Mouse (Mus musculus): ENCODE results near the gene Scn3b.

Gene Scn3b

DNA sequence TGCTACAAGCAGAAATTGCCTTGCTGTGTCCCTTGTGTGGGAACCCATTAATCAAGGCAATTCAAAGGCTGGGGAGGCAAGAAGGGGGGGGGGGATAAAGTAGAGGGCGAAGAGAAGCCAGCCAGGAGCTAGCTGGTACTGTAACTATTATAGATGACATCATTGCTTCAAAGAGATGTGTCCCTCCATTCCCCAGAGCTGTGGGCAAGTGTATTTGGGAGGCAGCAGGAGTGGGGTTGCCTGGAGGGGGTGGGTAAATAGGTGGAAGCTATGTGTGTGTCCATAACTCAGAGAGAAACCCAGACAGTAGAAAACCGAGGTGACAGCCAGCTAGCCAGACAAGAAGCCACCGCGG lies 292 bp upstream of the Scn3b start:
- DNase-seq (ENCODE audit: low spot score in 2 of 2) = no peak

DNA sequence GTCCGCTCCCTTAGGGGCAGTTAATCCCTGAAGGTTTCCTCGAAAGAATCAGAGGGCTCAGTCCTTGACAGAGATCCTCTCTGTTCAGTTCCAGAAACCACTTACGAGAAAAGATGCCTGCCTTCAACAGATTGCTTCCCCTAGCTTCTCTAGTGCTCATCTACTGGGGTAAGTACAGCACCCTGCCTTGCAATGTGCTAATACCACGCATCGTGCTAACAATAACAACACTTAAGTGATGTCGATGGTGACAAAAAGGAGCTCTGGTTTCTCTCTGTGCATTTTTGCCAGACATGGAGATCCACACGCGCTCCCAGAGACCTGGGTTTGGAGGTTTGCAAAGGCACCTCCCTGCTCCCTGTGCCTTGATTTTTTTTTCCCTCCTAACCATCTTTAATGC lies 863 bp downstream of the Scn3b start:
- no peak for DNase-seq (ENCODE audit: low spot score in 2 of 2)

DNA sequence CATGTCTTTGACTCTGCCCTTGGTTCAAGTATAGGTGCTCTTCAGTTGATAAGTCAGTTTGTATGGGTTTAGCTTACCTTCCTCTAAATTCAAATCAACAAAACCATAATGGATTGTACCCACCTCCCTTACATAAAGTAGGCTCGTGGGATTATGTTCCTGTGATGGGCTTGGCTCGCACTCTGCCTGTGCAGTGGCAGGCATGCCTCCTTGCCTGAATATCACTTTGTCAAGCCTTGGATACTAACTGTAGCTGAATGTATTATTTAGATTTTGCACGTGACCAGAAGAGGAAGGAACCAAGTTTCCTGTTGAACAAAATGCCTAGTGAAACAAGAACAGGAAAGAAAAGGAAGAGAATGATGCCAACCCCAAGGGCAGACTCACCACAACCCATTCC lies 2.1 kb downstream of the Scn3b start:
- DNase-seq (ENCODE audit: low spot score in 2 of 2) = no peak

DNA sequence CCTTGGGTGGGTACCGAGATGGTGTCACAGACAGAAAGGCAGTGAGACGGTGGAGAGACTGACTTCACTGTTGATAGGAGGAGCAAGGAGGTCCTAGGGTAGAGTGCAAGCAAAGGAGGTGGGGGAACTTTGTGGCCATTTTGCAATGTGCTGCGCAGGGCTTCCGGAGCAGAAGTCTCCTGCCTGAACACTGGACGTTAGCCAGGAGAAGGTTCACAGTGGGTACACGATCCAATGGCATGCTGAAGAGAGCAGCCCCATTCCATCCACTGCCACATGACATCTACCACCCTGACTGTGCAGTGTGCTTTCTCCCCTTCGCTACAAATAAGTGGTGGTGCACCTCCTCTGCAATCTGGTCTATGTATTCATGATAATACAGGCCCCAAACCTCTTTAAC lies 3.8 kb downstream of the Scn3b start:
- no peak for DNase-seq (ENCODE audit: low spot score in 2 of 2)

DNA sequence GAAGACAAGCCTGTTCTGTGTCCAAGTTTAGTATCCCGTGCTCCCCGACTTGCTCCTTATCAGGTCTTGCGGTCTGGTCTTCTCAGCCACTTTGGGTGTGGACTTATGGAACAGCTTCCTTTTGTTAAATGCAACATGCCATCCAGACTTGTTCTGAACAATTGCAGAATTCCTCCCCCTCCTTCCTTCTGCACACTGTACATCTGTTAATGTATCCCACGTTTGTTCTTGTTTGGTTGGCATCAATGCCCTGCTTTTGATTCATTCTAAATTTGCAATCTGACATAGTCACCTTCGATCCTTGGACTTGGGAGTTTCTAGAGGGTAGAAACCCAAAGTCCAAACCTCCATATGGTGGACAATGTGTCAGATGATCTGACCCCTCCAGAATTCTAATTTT lies 6.9 kb downstream of the Scn3b start:
- no peak for DNase-seq (ENCODE audit: low spot score in 2 of 2)

DNA sequence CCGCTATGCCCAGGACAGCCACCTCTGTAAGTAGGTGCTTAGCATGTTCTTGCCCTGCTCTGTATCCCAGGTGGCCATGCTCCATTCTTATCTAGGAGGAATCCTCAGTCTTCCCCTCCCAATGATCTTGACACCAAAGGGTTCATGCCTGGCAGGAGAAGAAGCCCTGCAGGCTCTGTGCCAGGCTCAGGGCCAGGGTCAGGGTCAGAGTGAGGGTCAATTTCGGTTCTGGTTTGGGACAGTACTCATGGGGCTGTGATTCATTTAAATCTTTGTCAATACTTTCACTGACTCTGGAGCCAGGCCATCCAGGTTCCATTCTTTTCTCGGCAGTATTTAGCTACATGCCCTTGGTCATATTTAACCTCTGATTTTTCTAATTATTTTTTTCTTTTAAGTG lies 8.7 kb downstream of the Scn3b start:
- no peak for DNase-seq (ENCODE audit: low spot score in 2 of 2)

DNA sequence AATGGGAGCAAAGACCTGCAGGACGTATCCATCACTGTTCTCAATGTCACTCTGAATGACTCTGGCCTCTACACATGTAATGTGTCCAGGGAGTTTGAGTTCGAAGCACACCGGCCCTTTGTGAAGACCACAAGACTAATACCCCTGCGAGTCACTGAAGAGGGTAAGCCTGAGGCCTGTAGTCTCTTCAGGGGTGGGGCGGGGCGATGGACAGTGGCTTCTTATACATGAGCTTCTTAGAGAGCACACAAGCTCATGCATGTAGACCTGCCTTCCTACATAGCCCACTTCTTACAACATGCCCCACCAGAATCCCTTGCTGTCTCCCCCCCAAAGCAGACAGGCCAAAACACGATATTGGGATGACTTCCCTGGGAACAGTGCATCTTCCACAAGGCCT lies 10.4 kb downstream of the Scn3b start:
- DNase-seq (ENCODE audit: low spot score in 2 of 2) = no peak

DNA sequence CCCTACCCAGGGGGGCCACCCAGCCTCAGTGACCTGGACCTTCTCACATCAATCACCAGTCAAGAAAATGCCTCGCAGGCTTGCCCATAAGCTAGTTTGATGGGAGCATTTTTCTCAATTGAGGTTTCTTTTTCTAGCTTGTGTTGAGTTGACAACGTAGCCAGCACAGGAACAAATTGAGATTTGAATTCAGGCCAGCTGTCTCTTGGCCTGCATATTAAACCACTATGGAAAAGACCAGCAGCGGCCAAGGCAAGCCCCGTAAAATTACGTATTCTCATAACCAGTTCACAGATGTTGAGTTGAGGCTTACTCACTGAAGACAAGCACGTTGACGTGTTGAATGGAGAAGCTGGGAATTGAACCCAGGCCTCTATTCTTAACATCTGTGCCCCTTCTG lies 14.0 kb downstream of the Scn3b start:
- peak in 1 of 2 experiments; percentile 10 for DNase-seq (ENCODE audit: low spot score in 2 of 2)

DNA sequence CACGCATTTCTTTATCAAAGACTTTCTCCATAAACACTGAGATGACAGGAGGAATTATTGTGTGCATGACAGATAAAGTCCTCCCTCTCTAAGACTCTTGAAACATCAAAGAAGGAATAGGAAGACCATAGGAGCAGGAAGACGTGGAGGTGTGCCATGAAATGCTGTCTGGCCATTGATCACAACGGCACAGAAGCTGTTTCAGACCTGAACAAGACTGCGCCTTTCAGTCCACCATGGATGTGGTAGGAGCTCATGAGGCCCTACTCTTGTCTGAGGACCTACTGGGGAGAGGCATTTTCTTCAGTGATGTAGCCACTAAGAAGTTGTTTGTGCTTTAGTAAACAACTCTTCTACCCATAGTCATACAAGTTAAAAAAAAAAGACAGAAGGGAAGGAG lies 23.5 kb downstream of the Scn3b start:
- no peak for DNase-seq (ENCODE audit: low spot score in 2 of 2)

DNA sequence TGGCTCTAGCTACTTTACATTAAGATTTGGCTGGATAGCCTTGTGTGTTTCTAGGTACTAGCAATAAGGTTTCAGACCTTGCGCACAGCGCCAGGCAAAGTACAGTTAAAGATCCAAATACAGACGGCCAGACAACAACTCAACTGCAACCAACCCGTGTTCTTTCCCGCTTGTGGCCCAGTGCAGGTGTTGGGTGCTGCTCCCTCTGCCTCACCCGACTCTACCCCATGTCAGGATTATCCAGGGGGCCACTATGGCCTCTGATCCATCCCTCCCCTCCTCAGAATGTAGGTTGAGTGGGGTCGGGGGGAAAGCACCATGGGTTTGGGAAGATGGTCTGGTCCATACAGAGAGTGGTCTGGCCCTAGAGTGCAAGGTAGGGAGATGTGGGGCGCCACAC lies 24.3 kb downstream of the Scn3b start:
- DNase-seq (ENCODE audit: low spot score in 2 of 2) = no peak

DNA sequence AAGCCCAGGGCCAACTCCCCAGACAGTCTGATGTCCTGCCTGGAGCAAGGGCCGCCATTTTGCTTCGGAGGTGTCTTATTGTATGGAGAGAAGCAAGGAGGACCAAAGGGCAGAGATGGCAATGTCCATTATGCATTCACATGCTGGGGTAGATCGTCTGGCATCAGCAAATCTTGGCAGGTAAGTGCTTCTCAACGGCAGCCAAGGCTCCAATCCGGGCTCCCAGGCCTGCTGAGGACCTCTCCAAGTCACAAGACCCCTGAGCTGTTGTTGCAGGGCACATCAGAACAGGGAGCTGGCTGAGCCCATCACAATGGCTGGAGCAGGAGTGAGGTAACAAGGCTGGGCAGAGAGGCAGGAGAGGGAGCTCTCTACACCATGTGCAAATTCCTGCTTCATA lies 24.7 kb downstream of the Scn3b start:
- no peak for DNase-seq (ENCODE audit: low spot score in 2 of 2)

DNA sequence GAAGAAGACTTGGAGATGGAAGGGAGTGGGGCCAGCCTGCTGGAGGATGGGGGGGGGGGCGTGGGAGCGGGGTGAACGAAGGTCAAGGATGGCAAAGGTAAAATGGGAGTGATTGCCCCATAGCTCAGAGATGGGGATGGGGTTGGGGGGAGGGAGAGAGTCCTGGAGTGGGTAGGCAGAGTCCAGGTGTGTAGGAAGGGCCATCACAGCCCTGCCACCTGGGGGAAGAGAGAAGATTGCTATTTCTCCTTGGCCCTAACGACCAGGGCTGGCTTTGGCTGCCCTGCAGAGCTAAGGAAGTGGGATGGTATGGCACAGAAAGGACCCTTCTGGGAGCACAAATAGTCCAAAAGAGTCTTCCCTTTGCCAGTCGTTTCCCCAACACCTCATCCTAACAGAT lies 25.2 kb downstream of the Scn3b start:
- no peak for DNase-seq (ENCODE audit: low spot score in 2 of 2)

DNA sequence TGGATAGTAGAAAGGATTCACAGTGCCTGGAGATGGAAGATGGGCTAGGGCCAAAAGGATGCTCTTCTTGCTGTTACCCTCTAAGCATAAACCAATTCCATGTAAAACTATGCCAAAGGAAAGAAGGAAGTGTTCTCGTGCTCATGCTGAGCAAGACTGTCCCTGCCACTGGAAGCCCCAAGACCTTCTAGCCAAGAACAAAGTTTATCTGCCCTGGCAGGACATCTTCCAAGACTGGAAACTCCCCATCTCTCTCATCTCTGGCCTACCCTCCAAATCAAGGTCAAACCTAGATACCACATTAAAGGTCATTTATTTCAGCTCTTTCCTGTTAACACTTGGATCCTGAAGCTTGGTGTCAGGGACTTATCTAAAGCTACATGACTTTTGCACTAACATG lies 25.8 kb downstream of the Scn3b start:
- no peak for DNase-seq (ENCODE audit: low spot score in 2 of 2)

DNA sequence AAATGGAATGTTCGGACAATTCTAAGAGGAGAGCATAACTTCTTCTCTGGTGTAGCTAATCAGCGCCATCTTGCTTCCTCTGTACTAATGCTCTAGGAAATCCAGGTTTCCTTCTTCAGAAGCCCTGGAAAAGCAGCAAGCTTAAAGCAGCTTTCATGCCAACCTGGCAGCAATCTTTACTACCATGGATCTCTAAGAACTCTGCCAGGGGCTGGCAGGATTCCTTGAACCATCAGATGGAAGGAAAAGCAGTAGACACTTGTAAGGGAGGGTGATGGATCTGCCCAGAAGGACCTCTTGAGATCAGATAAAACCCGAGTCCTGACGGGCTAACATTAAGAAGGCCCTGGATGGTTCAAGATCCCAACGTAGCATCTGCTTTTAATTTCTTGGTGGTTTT lies 27.2 kb downstream of the Scn3b start:
- no peak for DNase-seq (ENCODE audit: low spot score in 2 of 2)

DNA sequence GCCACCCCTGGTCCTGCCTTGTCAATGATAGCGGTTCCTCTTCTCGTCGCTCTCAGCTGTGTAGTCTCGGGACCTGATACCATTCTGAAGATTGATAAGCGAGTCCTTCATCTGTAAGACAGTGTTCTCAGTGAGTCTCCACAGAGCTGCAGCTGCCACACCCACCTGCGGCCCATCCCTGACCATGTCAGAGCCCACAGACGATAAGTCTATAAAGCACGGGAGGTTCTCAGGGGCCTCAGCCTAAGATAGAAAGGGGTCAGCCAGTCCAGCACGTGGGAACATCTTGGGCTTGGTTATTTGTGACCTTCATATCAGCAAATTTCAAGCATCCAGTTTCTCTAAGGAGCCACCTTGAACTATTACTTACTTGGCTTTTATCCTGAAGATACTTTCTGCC lies 29.0 kb downstream of the Scn3b start:
- DNase-seq (ENCODE audit: low spot score in 2 of 2) = no peak

DNA sequence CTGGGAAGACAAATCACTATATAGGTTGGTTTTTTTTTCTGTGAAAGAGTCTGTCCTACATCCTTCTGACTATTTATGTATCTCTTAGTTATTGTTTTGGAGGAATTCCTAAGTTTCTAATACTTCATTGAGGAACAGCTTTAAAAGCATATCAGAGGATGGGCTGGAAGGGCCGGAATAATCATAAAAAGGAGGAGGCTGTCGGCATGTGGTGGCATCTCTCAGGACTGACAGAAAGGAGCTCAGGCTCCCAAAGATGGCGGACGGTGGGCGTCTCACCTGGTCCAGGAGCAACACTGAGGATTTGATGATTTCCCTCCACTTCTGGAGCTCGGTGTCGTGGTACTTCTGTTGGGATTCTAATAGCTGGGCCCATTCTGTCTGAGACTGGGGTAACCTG lies 30.3 kb downstream of the Scn3b start:
- DNase-seq (ENCODE audit: low spot score in 2 of 2) = no peak

DNA sequence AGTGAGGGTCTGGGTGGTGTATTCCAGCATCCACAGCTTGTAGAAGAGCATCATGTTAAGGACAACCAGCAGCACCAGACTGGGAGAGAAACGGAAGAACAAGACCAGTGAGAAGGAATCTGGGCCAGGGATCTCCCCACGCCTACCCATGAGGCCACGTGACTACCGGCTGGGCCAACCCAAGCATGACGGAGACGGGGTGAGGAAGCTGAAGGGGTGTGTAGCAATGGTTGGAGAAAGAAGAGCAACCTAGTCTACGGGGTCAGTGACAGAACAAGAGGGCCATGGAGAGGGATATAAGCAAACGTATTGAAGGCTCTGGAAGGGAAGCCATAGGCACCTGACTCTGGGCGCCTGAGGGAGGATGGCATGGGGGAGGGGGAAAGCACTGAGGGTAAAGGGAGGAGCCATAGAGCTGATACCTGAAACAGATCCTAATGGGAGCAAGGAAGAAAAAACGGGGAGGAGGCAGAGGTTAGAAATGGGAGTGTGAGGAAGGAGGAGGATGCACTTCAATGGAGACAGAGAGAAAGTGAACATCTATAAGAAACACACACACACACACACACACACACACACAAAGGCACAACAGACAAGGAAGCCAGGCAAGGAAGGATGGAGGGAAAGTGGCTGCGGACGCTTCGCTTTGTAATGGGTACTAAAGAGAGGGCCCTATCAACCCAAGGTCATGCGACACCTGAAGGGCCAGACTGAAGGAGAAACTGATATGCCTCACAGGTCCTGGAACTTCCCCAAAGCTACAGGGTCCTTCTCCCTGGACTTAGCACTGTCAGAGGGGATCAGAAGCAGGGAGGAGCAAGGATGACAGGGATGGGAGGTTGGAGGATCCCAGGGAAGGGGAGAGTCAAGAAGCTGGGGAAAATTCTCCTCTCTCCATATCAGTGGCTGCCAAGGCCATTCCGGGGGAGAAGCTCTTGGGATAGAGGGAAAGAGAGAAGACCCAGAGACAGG lies 31.3 kb downstream of the Scn3b start:
- no peak for DNase-seq (ENCODE audit: low spot score in 2 of 2)

DNA sequence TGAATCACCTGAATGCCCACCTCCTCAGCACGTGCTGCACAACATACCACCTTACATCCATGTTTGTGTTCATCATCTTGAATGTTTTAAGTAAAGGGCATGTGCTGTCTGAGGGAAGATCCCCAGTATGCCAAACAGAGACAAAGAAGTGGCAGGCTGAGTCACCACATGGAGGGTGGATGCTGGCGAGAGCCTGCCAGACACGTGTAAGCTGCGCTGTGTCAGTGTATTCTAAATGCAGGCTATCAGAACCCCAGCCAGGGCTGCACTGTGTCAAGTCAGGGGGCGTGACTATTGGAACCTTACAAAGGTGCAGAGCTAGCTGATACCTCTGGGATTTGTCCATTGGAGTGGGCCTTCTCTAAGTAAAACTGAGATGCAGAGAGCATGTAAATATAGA lies 32.5 kb downstream of the Scn3b start:
- DNase-seq (ENCODE audit: low spot score in 2 of 2) = no peak

DNA sequence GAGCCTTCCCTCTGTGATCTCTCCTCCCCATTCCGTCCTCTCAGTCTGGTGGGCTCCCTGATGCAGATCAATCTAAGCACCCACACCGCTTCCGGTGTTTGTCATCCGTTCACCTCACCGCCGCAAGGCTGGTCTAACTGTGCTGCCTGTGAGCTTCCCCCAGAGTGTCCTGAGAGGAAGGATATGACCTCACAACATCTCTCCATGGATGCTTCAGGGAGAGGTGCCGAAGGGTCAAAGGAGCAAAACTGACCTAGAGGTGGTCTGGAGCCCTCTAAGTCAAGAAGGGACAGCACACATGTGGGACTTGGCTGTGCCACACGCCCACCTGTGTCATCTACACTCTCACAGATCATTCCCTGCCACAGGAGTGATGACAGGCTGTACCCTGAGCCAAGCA lies 33.4 kb downstream of the Scn3b start:
- DNase-seq (ENCODE audit: low spot score in 2 of 2) = no peak

DNA sequence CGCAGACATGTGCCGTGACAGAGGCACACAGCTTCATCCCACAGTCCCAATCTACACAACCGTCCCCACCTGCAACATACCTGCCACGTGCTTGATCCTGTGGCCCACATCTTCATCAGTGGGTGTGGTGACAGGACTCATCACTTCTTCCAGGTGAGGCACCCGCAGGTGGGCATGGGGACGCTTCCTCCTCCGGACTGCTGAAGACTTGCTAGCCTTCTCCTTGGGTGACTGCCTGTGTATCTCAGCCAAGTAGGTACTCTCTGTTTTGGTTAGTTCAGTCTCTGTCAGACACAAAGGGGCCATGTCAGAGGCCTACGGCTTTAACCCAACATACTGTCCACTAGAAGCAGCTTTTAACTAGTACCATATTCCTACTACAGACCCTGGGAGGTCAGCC lies 35.2 kb downstream of the Scn3b start:
- DNase-seq (ENCODE audit: low spot score in 2 of 2) = no peak

DNA sequence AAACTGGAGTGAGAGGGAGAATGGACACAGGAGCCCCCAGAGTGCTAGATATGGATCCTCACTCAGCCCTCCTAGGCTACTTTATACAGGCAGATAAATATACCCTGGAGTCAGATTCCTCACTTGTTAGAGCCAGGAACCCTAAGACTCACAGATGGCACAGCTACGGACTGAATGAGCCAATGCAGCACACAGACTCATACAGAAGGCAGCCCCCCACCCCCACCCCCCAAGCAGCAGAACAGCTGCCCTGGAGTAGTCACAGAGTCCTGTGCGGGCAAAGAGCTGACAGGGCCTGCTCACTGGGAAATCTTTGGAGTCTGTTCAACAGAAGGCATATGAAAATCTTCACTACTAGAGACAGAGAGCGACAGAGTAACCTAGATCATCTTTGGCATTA lies 38.3 kb downstream of the Scn3b start:
- DNase-seq (ENCODE audit: low spot score in 2 of 2) = no peak

DNA sequence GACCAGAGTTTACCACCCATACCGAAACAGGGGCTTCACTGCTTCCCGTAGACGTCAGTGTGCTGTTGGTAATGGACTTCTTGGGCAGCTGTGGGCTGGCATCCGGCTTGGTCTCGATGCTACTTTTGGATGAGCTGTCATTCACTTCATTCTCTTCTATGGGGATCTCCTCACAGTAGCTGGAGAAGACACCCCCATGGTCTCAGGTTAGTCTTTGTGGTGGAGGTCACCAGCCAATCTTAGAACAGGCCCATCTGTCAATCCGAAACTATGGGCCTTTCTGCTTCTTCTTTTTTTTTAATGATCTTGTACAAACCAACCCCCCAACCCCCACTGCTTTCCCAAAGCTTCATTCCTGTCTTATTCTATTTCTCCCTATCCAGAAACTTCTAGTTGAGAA lies 40.9 kb downstream of the Scn3b start:
- no peak for DNase-seq (ENCODE audit: low spot score in 2 of 2)

DNA sequence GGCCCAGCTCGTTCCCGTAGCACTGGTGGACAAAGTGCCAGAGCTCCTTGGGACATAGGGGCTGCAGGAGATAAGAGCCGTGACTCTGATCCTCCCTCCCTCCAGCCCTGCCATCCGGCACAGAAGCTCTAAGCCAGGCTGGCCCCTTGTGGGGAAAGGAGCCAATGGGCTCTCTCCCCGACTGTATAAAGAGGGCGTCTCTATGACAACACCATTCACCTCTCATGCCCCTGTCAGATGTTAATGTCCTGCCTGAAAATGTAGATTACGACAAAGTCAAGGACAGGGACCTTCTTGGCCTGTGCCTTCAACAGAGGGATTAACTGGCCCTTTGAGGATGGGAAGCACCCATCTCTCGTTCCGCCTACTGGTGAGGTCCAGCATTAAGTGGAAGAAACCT lies 42.8 kb downstream of the Scn3b start:
- DNase-seq (ENCODE audit: low spot score in 2 of 2) = no peak
